Mouse (Mus musculus): Measurements from ENCODE around the gene Zfp787.
"Not testable (repeated sequence)": the region's sequence is repeated elsewhere in the genome, so short reads cannot be mapped to it uniquely, and the experiment has no call there.

Gene Zfp787

GRCm38 (mm10) chr7:6162172-6162571 is 6.4 kb upstream of the Zfp787 start:
- no peak for DNase-seq

GRCm38 (mm10) chr7:6161541-6161940 is 5.7 kb upstream of the Zfp787 start:
- DNase-seq: no peak

GRCm38 (mm10) chr7:6159604-6160003 is 3.8 kb upstream of the Zfp787 start:
- no peak for DNase-seq

GRCm38 (mm10) chr7:6157479-6157878 is 1.7 kb upstream of the Zfp787 start:
- no peak for DNase-seq

GRCm38 (mm10) chr7:6156901-6157472 is 1.2 kb upstream of the Zfp787 start:
- DNase-seq: no peak

- peak; percentile 88 to 92 for DNase-seq
Measured at GRCm38 (mm10) chr7:6155031-6155872, 545 bp downstream of the Zfp787 start.

- no peak for DNase-seq
Measured at GRCm38 (mm10) chr7:6154164-6154563, 1.6 kb downstream of the Zfp787 start.

GRCm38 (mm10) chr7:6153131-6153530 is 2.7 kb downstream of the Zfp787 start:
- no peak for DNase-seq

GRCm38 (mm10) chr7:6152036-6152435 is 3.8 kb downstream of the Zfp787 start:
- no peak for DNase-seq

GRCm38 (mm10) chr7:6151266-6151665 is 4.5 kb downstream of the Zfp787 start:
- DNase-seq: no peak

GRCm38 (mm10) chr7:6147688-6148087 is 8.1 kb downstream of the Zfp787 start:
- DNase-seq: no peak

GRCm38 (mm10) chr7:6146982-6147325 is 8.8 kb downstream of the Zfp787 start:
- no peak for DNase-seq

GRCm38 (mm10) chr7:6146194-6146981 is 9.4 kb downstream of the Zfp787 start:
- no peak for DNase-seq

- DNase-seq: no peak
Measured at GRCm38 (mm10) chr7:6145423-6146188, 10.2 kb downstream of the Zfp787 start.

GRCm38 (mm10) chr7:6143991-6144531 is 11.7 kb downstream of the Zfp787 start:
- DNase-seq: no peak

GRCm38 (mm10) chr7:6139295-6139694 is 16.5 kb downstream of the Zfp787 start:
- no peak for DNase-seq

GRCm38 (mm10) chr7:6136497-6136896 is 19.3 kb downstream of the Zfp787 start:
- peak in 1 of 2 experiments; percentile 44 for DNase-seq

- no peak for DNase-seq
Measured at GRCm38 (mm10) chr7:6132646-6133045, 23.2 kb downstream of the Zfp787 start.

- peak; percentile 41 to 52 for DNase-seq
Measured at GRCm38 (mm10) chr7:6130346-6130745, 25.5 kb downstream of the Zfp787 start.

- peak; percentile 82 to 86 for DNase-seq
Measured at GRCm38 (mm10) chr7:6126690-6127448, 28.9 kb downstream of the Zfp787 start.

- not testable (repeated sequence) for DNase-seq
Measured at GRCm38 (mm10) chr7:6121128-6121527, 34.7 kb downstream of the Zfp787 start.

GRCm38 (mm10) chr7:6120104-6120503 is 35.7 kb downstream of the Zfp787 start:
- DNase-seq: not testable (repeated sequence)

All from kidney, postnatal 4 days (tissue).